Mouse (Mus musculus) megakaryocyte, embryonic 14.5 days (primary cell): ENCODE measurements around the gene Nell2.

ENCODE experiments used
- FLI1 ChIP-seq: IDR thresholded peaks from 2 replicates; pipeline ENCODE4 v1.6.1; 2012; ENCODE audit warnings: low read length, inconsistent platforms, mixed read lengths
- GATA1 ChIP-seq: IDR thresholded peaks from 3 replicates; pipeline ENCODE4 v1.6.1; 2012; ENCODE audit warnings: mixed read lengths, low read length, inconsistent platforms, borderline replicate concordance

GRCm38 (mm10) chr15:95276556-95276955 lies 251.8 kb downstream of the Nell2 start:
- TF ChIP-seq GATA1 (no peak), FLI1 (no peak)
